Mouse (Mus musculus) right cerebral cortex, postnatal 25 days (tissue): ENCODE measurements around the gene Clpb.
A peak's percentile ranks its signal among the peaks of the same experiment; 100 is the strongest.

ENCODE experiments used
- DNase-seq: peaks from one replicate; pipeline ENCODE4 v3.0.0; 2022

Gene Clpb

DNA sequence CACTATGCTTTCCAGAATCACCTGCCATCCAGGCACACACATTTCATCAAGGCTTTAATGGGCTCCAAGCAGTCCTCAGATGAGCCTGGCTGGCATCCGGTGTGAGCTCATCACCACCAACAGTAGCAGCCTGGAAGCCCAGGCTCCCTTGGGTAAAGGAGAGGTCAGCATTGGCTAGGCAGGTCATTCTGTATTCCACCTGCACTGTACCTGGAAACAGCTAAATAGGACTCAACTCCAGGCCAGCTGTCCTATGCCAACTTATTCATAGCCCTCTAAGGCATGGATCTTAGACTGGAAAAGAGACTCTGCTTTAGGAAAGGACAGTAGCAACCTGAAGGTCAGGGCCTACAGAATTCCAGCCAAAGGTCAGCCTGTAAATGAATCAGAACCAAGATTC, 68.7 kb downstream of the Clpb start:
- DNase-seq, result no peak

DNA sequence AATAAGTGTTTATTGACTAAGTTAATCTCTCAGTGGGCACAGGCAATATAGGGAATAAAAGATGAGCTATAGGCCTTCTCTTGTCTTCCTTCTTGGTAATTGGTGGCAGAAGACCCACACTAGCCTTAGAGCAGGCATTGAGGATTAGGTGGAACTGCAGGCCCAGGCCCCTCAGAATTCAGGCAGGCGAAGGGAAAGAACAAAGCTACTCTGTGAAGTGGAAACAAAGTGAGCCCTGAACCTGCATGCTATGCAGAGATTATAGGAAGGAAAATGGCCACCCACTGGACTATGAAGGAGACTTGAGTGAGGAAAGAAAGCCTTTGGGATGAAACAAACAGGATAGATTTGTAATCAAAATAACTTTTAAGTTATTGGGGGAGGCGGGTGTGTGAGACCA, 69.6 kb downstream of the Clpb start:
- DNase-seq, result no peak

DNA sequence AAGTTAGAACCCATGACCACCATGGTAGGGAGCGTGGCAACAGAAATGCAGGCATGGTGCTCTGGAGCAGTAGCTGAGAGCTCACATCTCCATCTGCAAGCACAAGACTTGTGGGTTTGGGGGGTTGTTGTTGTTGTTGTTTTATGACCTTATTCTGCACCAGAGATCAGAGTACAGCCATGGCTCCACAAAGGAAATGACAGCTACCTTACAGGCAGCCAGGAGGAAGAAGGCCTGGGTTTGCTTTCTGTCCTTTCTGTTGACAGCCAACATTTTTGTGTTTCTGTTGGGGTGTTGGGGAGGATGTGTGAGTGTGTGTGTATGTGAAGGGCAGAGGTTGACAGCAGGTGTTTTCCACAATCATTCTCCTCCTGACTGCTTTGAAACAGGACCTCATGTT, 71.9 kb downstream of the Clpb start:
- no peak for DNase-seq

DNA sequence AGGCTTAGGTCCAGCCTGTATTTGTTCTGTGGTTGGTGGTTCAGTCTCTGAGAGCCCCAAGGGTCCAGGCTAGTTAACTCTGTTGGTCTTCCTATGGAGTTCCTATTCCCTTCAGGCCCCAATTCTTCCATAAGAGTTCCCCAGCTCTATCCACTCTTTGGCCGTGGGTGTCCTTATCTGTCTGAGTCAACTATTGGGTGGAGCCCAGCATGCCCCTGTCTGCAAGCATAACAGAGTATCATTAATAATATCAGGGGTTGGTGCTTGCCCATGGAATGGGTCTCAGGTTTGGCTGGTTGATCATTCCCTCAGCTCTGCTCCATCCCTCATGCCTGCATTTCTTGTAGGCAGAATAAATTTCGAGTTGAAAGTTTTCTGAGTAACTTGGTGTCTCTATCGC, 74.3 kb downstream of the Clpb start:
- no peak for DNase-seq

DNA sequence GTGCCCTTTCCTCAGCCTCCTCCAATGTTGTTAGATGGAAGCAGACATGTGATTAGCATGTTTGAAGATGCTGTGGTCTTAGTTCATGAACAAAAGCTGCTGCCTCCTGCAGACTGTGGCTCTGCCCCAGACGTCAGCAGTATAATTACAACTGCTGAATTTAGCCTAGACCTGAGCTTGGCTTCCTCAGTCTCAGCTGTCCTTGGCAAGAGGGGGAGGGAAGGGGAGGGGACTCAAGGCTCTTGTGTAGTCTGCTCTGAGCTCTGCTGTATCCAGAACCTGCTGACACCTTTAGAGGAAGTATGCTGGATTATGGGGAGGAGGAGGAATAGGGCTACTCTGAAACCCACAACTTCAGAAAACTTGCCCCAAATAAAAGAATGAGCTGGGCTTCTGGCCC, 76.2 kb downstream of the Clpb start:
- no peak for DNase-seq

DNA sequence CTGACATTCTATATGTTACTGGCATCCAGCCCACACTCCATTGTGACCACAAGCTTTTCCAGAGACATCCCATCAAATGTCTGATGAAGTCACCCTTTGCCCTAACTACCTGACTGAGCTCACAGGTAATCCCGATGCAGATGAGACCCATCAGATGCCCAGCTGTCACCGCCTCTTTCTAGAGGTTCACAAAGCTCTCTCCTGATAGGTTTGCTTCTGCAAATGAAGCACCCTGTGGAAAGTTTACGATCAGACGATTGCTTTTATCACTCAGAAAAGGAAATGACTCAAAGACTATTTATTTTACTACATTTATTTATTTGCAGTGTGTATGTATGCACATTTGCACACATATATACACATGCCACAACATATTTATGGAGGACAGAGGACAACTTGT, 80.1 kb downstream of the Clpb start:
- DNase-seq, result no peak

DNA sequence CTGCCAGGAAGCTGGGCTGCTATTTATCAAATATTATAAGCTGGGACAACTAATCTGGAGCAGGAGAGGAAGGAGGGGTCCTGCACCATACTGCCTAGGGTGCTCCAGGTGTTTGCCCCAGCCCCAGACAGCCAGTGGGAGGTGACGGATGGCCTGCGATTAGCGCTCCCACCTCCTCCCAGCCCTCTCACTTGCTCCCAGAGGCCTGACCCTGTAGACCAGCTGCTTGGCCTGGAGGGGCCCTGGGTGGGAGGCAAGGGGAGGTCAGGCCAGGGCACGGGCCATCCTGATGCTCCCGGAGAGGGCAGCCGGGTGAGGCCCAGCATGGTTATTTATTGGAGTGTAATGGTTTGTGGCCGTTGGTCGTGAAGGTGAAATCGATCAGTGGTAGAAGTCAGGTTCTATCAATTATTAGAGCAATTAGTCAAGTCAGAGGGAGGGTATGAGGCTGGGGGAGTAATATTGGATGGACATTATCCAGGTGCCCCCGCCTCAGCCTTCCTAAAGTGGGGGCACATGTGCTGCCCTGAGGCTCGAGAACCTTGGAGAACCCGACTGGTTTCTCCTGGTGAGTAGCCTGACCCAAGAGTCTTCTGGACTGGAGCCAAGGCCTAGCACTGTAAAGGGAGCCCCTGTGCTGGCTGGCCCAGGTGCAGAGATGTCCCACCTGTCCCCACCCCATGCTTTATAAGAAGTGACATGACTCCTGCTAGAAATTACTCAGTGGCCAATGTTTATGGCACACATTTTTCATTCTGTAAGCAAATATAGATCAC, 83.3 kb downstream of the Clpb start:
- DNase-seq, result no peak

DNA sequence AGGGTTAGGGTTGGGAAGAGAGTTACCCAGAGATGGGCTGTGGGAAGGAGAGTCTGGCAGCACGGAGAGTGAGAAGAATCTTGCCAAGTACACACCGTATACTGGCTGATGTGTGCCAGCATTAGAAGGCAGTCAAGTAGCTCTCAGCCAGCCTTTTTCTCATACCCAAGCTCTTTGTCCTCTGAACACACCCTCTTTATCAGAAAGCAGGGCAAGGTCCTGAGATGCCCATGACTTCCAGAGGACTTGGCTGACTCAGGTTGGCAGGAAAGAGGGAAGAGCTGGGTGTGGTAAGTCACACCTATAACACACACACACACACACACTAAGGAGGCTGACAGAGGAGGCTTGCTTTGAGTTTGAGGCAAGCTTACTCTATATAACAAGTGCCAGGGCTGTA, 86.8 kb downstream of the Clpb start:
- DNase-seq, result no peak

DNA sequence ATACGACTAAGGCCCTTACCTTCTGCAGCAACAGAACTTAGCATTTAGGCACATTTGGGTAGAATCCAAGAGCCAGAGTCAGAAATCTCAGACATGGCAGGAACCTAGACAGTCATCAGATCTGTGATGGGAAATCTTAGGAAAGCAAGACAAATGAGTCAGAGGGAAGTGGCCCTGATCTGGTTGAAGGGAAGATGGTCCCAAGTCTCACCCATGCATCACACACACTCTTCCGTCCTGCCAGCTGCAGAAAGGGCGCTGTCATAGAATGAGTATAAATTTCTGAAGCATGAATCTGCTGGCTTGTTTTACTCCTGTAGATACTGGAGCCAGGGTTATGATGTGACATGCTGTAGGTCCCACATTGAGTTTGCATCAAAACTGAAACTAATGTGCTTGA, 88.9 kb downstream of the Clpb start:
- no peak for DNase-seq

DNA sequence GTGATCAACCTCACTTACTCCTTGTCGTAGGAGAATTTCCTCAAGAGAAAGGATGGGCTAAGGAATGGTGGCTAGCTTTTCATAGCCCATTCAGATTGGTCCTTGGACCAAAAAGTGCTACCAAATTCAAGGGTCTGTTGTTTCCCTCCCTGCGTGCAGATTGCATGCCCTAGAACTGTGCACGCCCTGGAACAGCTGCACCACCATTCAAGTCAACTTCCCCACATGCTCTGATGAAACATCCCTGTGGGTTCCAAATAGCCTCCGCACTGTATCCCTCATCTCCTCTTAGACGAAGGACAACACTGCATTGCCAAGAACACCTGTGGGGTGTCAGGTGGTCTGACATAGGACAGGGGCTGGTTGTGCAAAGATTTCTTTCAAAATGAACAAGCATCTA, 90.1 kb downstream of the Clpb start:
- no peak for DNase-seq

DNA sequence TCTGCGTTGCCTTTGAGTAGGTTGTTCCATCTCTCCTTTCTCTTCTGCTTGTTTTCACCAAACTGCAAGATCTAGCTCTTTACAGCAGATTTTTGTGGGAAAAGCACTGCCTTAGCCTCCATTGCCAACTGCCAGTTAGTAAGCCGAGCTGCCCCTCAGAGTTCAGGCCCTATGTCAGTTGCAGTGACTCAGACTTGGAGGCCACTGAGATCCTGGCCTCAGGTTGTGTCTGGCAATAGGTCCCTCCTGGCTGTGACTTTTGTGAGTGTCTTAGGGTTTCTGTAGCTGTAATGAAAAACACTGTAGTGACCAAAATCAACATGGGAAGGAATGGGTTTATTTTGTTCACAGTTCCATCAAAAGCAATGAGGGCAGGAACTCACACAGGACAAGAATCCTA, 91.0 kb downstream of the Clpb start:
- no peak for DNase-seq

DNA sequence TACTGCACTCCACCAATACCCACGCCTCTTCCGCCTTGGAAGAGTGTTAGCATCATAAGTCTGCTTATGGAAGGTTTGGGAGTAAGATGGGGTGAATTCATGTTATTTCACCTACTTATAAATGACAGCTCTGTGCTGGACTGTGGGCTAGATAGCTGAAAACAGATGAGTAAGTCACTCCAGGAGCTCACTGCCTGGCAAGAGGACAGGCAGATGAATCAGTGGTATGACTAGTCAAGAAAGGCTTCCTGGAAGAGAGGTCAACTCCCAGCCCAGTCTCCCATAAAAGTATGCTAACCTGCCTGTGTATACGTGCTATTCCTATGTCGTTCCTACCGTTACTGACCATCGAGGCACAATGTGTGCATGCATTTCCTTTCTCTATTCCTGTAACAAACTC, 91.9 kb downstream of the Clpb start:
- no peak for DNase-seq

DNA sequence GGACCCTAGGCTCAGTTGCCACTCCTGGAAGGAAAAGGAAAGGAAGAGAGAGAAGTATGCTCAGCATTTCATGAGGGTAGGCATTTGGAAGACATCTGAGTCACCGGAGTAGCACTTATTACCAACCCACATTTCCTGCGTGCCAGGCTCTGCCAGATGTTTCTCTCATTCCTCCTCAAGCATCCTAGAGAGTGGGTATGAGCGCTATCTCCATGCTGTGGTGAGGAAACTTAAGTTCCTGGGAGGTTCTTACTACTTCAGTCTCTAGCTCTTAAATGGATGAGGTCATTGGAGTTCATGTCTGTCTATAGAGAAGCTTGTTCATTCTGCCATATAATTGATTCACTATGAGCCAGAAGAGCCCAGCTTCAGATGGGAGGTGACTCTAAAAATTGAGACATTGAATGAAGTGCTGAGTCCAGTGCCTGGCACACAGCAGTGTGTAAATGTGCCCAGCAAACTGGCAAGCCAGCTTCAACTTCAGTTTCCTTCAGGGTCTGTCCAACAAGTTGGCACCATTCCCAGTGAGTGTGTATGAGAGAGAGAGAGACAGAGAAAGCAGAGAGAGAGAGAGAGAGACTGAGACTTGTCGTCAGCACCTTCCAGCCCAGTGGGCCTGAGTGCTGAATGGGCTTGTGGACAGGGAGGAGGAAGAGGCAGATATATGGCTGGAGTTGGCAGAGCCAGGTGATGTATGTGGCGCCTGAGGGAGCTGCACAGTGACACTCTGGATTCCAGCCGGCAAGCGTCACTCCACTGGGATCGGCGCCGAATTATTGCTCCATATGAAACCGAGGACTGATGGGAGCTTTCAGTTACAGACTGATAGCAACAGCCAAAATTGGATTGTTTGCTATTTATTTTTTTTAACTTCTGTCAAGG, 98.7 kb downstream of the Clpb start:
- DNase-seq, result no peak

DNA sequence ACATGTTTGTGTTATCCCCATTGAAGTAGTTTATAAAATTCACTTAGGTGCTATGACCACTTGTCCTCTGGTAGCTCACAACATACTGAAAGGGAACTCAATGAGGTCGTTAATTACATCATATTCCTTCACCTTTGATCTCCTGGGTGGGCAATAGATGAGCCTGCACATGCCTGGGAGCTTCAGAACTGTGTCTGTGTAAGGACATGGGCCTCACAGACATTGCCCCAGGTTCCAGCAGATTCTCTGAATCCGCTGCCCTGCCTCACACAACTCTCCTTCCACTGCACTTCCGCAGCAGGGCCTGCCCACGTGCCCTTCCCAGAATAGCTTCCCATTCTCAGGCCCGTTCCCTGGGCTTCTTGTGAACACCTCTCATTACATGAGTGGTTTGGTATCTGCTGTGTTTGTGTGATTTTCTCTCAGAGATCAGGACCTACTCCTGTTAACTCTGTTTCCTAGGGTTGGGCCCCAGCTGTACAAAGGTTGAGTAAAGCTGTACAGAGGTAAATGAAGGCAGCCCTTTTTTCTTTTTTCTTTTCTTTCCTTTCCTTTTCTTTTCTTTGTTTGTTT, 104.0 kb downstream of the Clpb start:
- DNase-seq, result no peak

DNA sequence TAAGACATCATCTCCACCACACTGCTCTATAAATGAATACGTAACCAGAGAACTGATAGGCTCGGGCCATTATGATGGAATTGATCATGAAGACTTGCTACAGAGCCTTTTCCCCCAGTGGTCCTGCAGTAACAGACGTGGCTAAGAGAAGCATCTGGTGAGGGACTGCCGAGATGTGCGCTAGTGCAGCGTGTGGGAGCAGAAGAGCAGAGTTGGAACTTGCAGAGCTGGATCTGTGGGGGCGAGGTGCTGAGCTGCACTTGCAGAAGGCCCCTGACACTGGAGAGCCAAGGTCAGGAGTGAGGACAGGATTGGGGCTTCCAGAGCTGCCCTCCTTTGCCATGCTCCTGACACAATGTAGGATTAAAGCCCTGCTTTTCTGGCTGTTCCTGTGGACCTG, 106.6 kb downstream of the Clpb start:
- peak; percentile 26 for DNase-seq

DNA sequence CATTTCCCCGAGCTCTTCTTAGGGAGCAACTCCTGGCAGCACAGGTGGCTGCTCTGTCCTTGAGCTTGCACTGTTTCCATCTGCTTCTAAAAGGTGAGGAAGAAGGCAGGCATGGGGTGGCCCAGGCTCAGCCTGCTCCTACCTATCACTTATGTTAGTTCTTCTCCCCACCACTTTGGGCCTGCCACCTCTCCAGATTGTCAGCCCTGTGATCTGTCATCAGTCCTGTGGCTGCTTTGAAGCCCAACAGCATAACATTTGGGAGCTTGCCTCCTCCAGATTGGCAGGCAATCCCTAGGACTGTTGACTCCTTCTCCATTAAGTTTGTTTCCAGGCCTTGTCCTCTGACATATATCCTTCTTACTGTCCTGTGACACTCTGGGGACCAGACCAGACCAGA, 108.2 kb downstream of the Clpb start:
- DNase-seq, result no peak

DNA sequence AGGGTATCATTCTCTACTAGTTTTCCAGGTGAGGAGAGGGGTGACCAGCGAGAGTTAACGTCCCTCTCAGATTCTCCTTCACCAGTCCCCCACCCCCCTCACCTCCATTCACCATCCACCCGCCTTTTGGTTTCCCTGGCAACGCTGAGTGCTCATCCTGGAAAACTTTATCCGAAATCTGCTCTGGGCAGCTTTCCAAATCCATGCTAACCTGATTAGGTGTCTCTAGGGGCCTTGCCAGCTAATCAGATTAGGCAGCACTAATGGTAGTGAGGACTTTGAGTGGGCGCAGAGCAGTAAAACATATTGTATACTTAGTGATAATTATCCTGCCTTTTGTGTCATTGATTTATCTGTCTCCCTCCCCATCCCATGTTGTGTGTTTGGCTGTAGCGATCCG, 109.3 kb downstream of the Clpb start:
- no peak for DNase-seq

DNA sequence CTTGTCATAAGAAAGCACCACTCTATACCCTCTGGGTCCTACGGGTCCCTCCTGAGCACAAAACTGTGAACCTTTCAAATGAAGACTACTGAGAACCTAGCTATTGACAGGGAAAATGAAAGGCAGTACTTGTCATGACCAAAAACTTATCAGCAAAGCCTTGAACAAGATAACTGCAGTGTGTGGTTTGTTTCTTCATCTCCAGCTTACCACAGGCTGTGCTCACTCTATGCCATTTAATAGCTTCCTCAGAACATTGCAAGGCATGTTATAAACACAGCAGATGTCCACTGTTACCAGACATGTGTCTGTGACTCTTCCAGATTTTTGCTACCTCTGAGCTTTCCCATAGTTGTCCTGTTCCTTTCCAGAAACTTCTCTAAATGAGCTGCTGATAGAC, 113.6 kb downstream of the Clpb start:
- DNase-seq, result no peak

DNA sequence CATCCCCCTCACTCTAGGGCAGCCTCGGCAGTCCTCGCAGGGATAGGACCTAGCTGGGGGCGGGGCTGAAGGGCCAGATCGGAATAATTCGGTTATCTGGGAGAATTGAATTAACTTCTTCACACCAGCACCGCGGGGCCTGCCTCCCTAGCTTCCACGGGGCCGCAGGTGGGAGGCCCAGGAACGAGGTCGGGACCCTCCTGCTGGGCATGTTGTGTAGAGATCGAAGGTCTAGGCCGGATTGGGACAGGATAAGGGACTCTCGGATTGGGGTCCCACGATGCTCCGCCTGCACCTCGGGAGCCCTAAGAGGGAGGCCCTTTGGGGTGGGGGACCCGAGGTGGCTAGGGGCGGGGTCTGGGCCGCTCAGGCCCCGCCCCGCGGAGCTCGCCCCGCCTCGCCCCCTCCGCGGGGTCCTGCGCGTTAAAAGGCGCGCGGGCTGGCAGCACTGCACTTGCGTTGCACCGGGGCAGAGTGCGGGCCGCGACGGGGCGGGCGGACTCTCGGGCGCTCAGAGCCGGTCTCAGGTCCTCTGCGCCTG, 154.5 kb downstream of the Clpb start, which contains the start of gene Phox2a:
Phox2a (plus strand) TSS at position 453 of the 541 bp plus-strand sequence.
- no peak for DNase-seq

DNA sequence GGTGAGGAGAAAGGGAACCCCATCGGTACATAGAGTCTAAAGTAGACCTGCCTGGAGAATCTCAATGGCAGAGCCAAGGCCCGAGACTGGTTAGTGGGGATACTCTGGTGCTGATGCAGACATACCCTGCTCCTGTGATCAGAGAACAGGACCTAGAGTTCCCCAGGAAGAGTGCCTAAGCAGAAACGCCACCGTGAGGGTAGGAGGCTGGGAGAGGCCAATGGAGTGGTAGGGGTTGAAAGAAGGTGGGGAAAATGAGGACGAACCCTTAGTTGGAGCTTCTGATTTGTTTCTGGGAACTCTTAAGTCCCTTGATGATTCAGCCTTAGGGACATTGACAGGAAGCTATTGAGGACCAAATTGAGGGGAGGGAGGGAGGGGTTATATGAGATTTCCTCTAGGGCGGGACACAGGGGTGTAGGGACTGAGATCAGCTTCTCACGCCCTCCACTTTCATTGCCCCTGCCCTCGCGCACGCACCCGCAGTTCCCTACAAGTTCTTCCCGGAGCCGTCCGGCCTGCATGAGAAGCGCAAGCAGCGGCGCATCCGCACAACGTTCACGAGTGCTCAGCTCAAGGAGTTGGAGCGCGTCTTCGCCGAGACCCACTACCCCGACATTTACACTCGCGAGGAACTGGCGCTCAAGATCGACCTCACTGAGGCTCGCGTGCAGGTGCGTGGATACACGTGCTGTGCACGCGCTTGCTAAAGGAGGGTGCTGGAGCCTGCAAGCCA, 157.0 kb downstream of the Clpb start:
- no peak for DNase-seq

DNA sequence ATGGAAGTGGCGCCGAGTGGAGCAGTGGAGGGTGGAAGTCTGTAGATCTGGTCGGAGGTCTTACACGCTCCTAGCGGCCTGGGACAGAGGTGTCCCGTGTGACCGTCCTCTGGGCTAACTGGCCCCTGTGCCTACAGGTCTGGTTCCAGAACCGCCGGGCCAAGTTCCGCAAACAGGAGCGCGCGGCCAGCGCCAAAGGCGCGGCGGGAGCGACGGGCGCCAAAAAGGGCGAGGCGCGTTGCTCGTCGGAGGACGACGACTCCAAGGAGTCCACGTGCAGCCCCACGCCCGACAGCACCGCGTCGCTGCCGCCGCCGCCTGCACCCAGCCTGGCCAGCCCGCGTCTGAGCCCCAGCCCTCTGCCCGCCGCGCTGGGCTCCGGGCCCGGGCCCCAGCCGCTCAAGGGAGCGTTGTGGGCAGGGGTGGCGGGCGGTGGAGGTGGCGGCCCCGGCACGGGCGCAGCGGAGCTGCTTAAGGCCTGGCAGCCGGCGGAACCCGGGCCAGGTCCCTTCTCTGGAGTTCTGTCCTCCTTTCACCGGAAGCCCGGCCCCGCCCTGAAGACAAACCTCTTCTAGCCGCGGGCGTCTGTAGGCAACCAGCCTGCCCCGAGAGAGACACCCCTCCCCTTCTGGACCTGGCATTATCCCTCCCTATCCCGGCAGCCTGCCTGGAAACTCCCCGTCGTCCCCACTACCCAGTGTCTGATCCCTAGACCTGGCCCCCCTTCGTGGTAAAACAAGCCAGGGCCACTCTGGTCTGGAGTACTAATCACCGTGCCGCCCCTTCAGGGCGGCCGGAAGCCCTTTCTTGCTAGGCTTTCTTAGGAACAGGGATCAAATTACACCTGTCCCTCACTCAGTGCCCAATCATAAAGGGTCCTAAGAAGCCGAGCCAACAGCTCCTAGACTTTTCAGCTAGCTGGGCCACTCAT, 158.4 kb downstream of the Clpb start:
- DNase-seq, result peak; percentile 30
